Mouse (Mus musculus) limb, embryonic 13.5 days (tissue): ENCODE results near the gene Cd3g. TPM values are rescaled to one million over a fixed set of nuclear protein-coding genes. Genes with fewer than 3 reads are reported as not detected.

Source experiments
- ATAC-seq: fragments of 200-750 bp; cut with Nextera tagmentation; 2 replicates; pipeline ENCODE4 v1.8.0; 2017; ENCODE audit warnings: low read depth, moderate number of reproducible peaks, moderate TSS enrichment; ENCODE audit not compliant: low FRiP score
- H3K27ac ChIP-seq: fragments of 300-500 bp; sonication (generic); 2 replicates; pipeline ENCODE4 v1.5.1; 2015; ENCODE audit warnings: inconsistent platforms, mild to moderate bottlenecking, moderate library complexity
- H3K27me3 ChIP-seq: fragments of 300-500 bp; sonication (generic); 2 replicates; pipeline ENCODE4 v1.6.1; 2015; ENCODE audit warnings: mild to moderate bottlenecking, inconsistent platforms
- H3K36me3 ChIP-seq: fragments of 300-500 bp; sonication (generic); 2 replicates; pipeline ENCODE4 v1.6.1; 2015; ENCODE audit warnings: inconsistent platforms, mild to moderate bottlenecking, moderate library complexity
- H3K4me1 ChIP-seq: fragments of 300-500 bp; sonication (generic); 2 replicates; pipeline ENCODE4 v1.6.1; 2015; ENCODE audit warnings: inconsistent platforms
- H3K4me2 ChIP-seq: fragments of 300-500 bp; sonication (generic); replicated peaks from 2 replicates; pipeline ENCODE4 v1.6.1; 2015; ENCODE audit warnings: inconsistent platforms, mild to moderate bottlenecking, moderate library complexity
- H3K4me3 ChIP-seq: fragments of 300-500 bp; sonication (generic); 2 replicates; pipeline ENCODE4 v1.5.1; 2015; ENCODE audit warnings: moderate library complexity, mild to moderate bottlenecking, inconsistent platforms
- H3K9ac ChIP-seq: fragments of 300-500 bp; sonication (generic); 2 replicates; pipeline ENCODE4 v1.6.1; 2015; ENCODE audit warnings: mild to moderate bottlenecking, inconsistent platforms
- H3K9me3 ChIP-seq: fragments of 300-500 bp; sonication (generic); 2 replicates; pipeline ENCODE4 v1.6.1; 2016; ENCODE audit warnings: inconsistent platforms
- WGBS: fragments of 180-500 bp; shearing (Covaris S2); methylation state at CpG from one replicate; pipeline ENCODE4 v1.1.7; 2015; 5-methylcytosine and 5-hydroxymethylcytosine counted together
- polyA plus RNA-seq: library from polyadenylated mRNA; unstranded; fragments of >200 nt; fragmentation: Nextera tagmentation; extraction: Ambion mirVana; gene quantifications from 2 replicates; pipeline ENCODE4 v1.2.1, GENCODE M21; 2015

The Cd3g gene
- polyA plus RNA-seq, 1 experiment from 2014 or later, result 0.61 TPM

- H3K36me3 ChIP-seq, result peaks cover 93% of the 10 kb centered on the region
- H3K9ac ChIP-seq, result no peak overlapping the region
- H3K27me3 ChIP-seq, result no peaks in the 10 kb centered on the region
- WGBS, result 86% methylated on average over 5 of the region's 5 CpGs
- no peak for ATAC-seq
- H3K9me3 ChIP-seq, result no peaks in the 10 kb centered on the region
- H3K4me3 ChIP-seq, result no peak overlapping the region
- H3K4me2 ChIP-seq, result no peak overlapping the region
- H3K4me1 ChIP-seq, result no peaks in the 10 kb centered on the region
- no peak overlapping the region for H3K27ac ChIP-seq
These were observed 32.4 kb downstream of the Cd3g start for GRCm38 (mm10) chr9:44947836-44948235.

GRCm38 (mm10) chr9:44946185-44946695 is 34.0 kb downstream of the Cd3g start:
- Histone ChIP-seq H3K4me2 (no peak overlapping the region), H3K9me3 (no peaks in the 10 kb centered on the region), H3K4me3 (no peak overlapping the region), H3K27ac (no peak overlapping the region), H3K4me1 (no peaks in the 10 kb centered on the region), H3K9ac (no peak overlapping the region), H3K36me3 (peaks cover 95% of the 10 kb centered on the region), H3K27me3 (no peaks in the 10 kb centered on the region)
- no peak for ATAC-seq
- WGBS, result 93% methylated on average over 7 of the region's 7 CpGs

- 95% methylated on average over 4 of the region's 4 CpGs for WGBS
- Histone ChIP-seq H3K9ac (no peak overlapping the region), H3K27ac (no peak overlapping the region)
These were observed 37.8 kb downstream of the Cd3g start for GRCm38 (mm10) chr9:44942421-44942820.

GRCm38 (mm10) chr9:44941756-44942155 is 38.5 kb downstream of the Cd3g start:
- ATAC-seq, result no peak
- Histone ChIP-seq H3K4me1 (no peaks in the 10 kb centered on the region), H3K4me3 (no peak overlapping the region), H3K9me3 (no peaks in the 10 kb centered on the region), H3K9ac (no peak overlapping the region), H3K36me3 (peaks cover 90% of the 10 kb centered on the region), H3K4me2 (no peak overlapping the region), H3K27ac (no peak overlapping the region), H3K27me3 (no peaks in the 10 kb centered on the region)
- WGBS, result 89% methylated on average over 4 of the region's 4 CpGs

More at GRCm38 (mm10) chr9:44942421-44942820, 37.8 kb downstream of the Cd3g start:
- H3K4me1 ChIP-seq, result no peaks in the 10 kb centered on the region
- H3K36me3 ChIP-seq, result peaks cover 90% of the 10 kb centered on the region
- no peak for ATAC-seq
- H3K9me3 ChIP-seq, result no peaks in the 10 kb centered on the region
- H3K27me3 ChIP-seq, result no peaks in the 10 kb centered on the region
- no peak overlapping the region for H3K4me2 ChIP-seq
- H3K4me3 ChIP-seq, result no peak overlapping the region

GRCm38 (mm10) chr9:44921543-44921942 is 58.7 kb downstream of the Cd3g start:
- H3K27me3 ChIP-seq, result no peaks in the 10 kb centered on the region
- ATAC-seq, result no peak
- 0 out of 2 replicates have a peak, but pooled peaks cover 15% of the 10 kb centered on the region for H3K36me3 ChIP-seq
- peak overlapping the region; percentile 99 for H3K4me3 ChIP-seq
- peaks cover 16% of the 10 kb centered on the region for H3K4me1 ChIP-seq
- H3K4me2 ChIP-seq, result peak overlapping the region; percentile 91
- H3K9me3 ChIP-seq, result no peaks in the 10 kb centered on the region
- WGBS, result 68% methylated on average over 2 of the region's 2 CpGs
- 0 out of 2 replicates have a peak overlapping the region, but pooled peaks have one; percentile 57 for H3K9ac ChIP-seq
- peak overlapping the region; percentile 94; the same call in 1 of the 2 replicates for H3K27ac ChIP-seq

- H3K9me3 ChIP-seq, result no peaks in the 10 kb centered on the region
- under 1% methylated on average over 8 of the region's 8 CpGs for WGBS
- peak overlapping the region; percentile 91 for H3K4me2 ChIP-seq
- H3K9ac ChIP-seq, result peak overlapping the region; percentile 57; the same call in 1 of the 2 replicates
- H3K27me3 ChIP-seq, result no peaks in the 10 kb centered on the region
- H3K4me3 ChIP-seq, result peak overlapping the region; percentile 99
- H3K36me3 ChIP-seq, result 0 out of 2 replicates have a peak, but pooled peaks cover 12% of the 10 kb centered on the region
- ATAC-seq, result peak; percentile 86
- H3K27ac ChIP-seq, result peak overlapping the region; percentile 94
- peaks cover 16% of the 10 kb centered on the region for H3K4me1 ChIP-seq
These were observed 59.1 kb downstream of the Cd3g start for GRCm38 (mm10) chr9:44921123-44921468.

GRCm38 (mm10) chr9:44920374-44921122 is 59.7 kb downstream of the Cd3g start, which contains the start of gene Atp5l:
Gene Atp5l (minus strand): TSS chr9:44920742.
- Histone ChIP-seq H3K36me3 (0 out of 2 replicates have a peak, but pooled peaks cover 7% of the 10 kb centered on the region), H3K9me3 (no peaks in the 10 kb centered on the region), H3K4me2 (peak within 1 kb of the TSS; percentile 91), H3K27me3 (no peaks in the 10 kb centered on the region), H3K4me1 (peaks cover 16% of the 10 kb centered on the region), H3K9ac (peak within 1 kb of the TSS; percentile 97), H3K27ac (peak within 1 kb of the TSS; percentile 94), H3K4me3 (peak within 1 kb of the TSS; percentile 99)
- ATAC-seq, result peak; percentile 90
- WGBS, result under 1% methylated on average over 48 of the region's 48 CpGs

GRCm38 (mm10) chr9:44919606-44920005 is 60.6 kb downstream of the Cd3g start:
- 0 out of 2 replicates have a peak, but pooled peaks cover 3% of the 10 kb centered on the region for H3K36me3 ChIP-seq
- H3K27me3 ChIP-seq, result no peaks in the 10 kb centered on the region
- no peak for ATAC-seq
- H3K9me3 ChIP-seq, result no peaks in the 10 kb centered on the region
- H3K9ac ChIP-seq, result peak overlapping the region; percentile 97
- peak overlapping the region; percentile 91 for H3K4me2 ChIP-seq
- H3K27ac ChIP-seq, result no peak overlapping the region
- 39% methylated on average over 2 of the region's 2 CpGs for WGBS
- peak overlapping the region; percentile 99 for H3K4me3 ChIP-seq
- peaks cover 25% of the 10 kb centered on the region for H3K4me1 ChIP-seq

Other genes with a start within 250 kb of the Cd3g start
- 45.3 and 46.1 TPM in 2 replicates for gene Phldb1, start 245.2 kb downstream of the Cd3g start, polyA plus RNA-seq
- 207 and 225 TPM in 2 replicates for gene Arcn1, start 212.6 kb downstream of the Cd3g start, polyA plus RNA-seq
- 146 and 152 TPM in 2 replicates for gene Ift46, start 212.5 kb downstream of the Cd3g start, polyA plus RNA-seq
- gene Tmem25, start 181.1 kb downstream of the Cd3g start, polyA plus RNA-seq, result 4.9 and 5.1 TPM in 2 replicates
- gene Ttc36, start 177.4 kb downstream of the Cd3g start, polyA plus RNA-seq, result 0.47 TPM in 1 of 2 replicates, not detected in the other
- gene Kmt2a, start 99.1 kb downstream of the Cd3g start, polyA plus RNA-seq, result 18.0 and 20.3 TPM in 2 replicates
- gene Atp5l, start 59.7 kb downstream of the Cd3g start, polyA plus RNA-seq, result 613 and 626 TPM in 2 replicates
- 27.0 and 27.3 TPM in 2 replicates for gene Ube4a, start 14.8 kb downstream of the Cd3g start, polyA plus RNA-seq
- 0.15 TPM in 1 of 2 replicates, not detected in the other for gene Cd3d, start 1.4 kb upstream of the Cd3g start, polyA plus RNA-seq
- not detected in 2 replicates for gene Cd3e, start 29.2 kb upstream of the Cd3g start, polyA plus RNA-seq
- gene Mpzl2, start 59.4 kb upstream of the Cd3g start, polyA plus RNA-seq, result 16.5 and 19.7 TPM in 2 replicates
- 2.0 and 2.2 TPM in 2 replicates for gene Mpzl3, start 74.8 kb upstream of the Cd3g start, polyA plus RNA-seq
- 1.2 and 1.5 TPM in 2 replicates for gene Jaml, start 98.8 kb upstream of the Cd3g start, polyA plus RNA-seq
- 7.0 and 7.2 TPM in 2 replicates for gene Scn2b, start 137.4 kb upstream of the Cd3g start, polyA plus RNA-seq
- 0.11 and 0.13 TPM in 2 replicates for gene Scn4b, start 158.0 kb upstream of the Cd3g start, polyA plus RNA-seq
- not detected in 2 replicates for gene BC049352, start 201.6 kb upstream of the Cd3g start, polyA plus RNA-seq
- 0.22 and 0.24 TPM in 2 replicates for gene Tmprss4, start 223.7 kb upstream of the Cd3g start, polyA plus RNA-seq